Mouse (Mus musculus) ES-Bruce4 (cell line): ENCODE data around the gene Ntrk1. TPM values are rescaled to one million over a fixed set of nuclear protein-coding genes. Genes with fewer than 3 reads are reported as not detected.
A peak's percentile ranks its signal among the peaks of the same experiment; 100 is the strongest.

Source experiments
- H3K27ac ChIP-seq: 2 replicates; pipeline ENCODE4 v1.5.1; 2012; ENCODE audit warnings: low read length, inconsistent platforms; ENCODE audit not compliant: insufficient read depth
- H3K27me3 ChIP-seq: 2 replicates; pipeline ENCODE4 v1.6.1; 2012; ENCODE audit warnings: mild to moderate bottlenecking, low read length, inconsistent platforms; ENCODE audit not compliant: control insufficient read depth, poor library complexity, insufficient read depth, severe bottlenecking
- H3K36me3 ChIP-seq: 2 replicates; pipeline ENCODE4 v1.6.1; 2012; ENCODE audit warnings: inconsistent platforms, mild to moderate bottlenecking, low read length, moderate library complexity; ENCODE audit not compliant: control insufficient read depth, poor library complexity, insufficient read depth, severe bottlenecking
- H3K4me1 ChIP-seq: one replicate; pipeline ENCODE4 v1.8.1; 2011; ENCODE audit warnings: low read length; ENCODE audit not compliant: control insufficient read depth, insufficient read depth
- H3K4me3 ChIP-seq: 2 replicates; pipeline ENCODE4 v1.5.1; 2011; ENCODE audit warnings: low read depth, mild to moderate bottlenecking, low read length
- H3K9ac ChIP-seq: 2 replicates; pipeline ENCODE4 v1.6.1; 2012; ENCODE audit warnings: low read depth, mild to moderate bottlenecking, inconsistent platforms; ENCODE audit not compliant: poor library complexity, severe bottlenecking
- H3K9me3 ChIP-seq: replicated peaks from 2 replicates; pipeline ENCODE4 v1.6.1; 2012; ENCODE audit warnings: mild to moderate bottlenecking, low read length, inconsistent platforms; ENCODE audit not compliant: control insufficient read depth, poor library complexity, insufficient read depth, severe bottlenecking
- CTCF ChIP-seq: IDR thresholded peaks from one replicate; pipeline ENCODE4 v1.8.1; 2011; ENCODE audit warnings: low read depth, low read length
- EP300 ChIP-seq: IDR thresholded peaks from 2 replicates; pipeline ENCODE4 v1.6.1; 2011; ENCODE audit warnings: low read depth, low read length; ENCODE audit not compliant: insufficient read depth
- POLR2A ChIP-seq: IDR thresholded peaks from one replicate; pipeline ENCODE4 v1.8.1; 2011; ENCODE audit warnings: low read length; ENCODE audit not compliant: insufficient read depth
- polyA plus RNA-seq: library from polyadenylated mRNA; stranded (reverse); fragments of >200 nt; gene quantifications from 2 replicates; pipeline ENCODE4 v1.2.4, GENCODE M21; 2011; ENCODE audit warnings: low read depth; ENCODE audit not compliant: missing spikeins, insufficient read depth, insufficient read length

Gene Ntrk1
- polyA plus RNA-seq, 1 experiment = 0.46 TPM

- Histone ChIP-seq H3K9me3 (no peaks in the 10 kb centered on the region), H3K27me3 (no peaks in the 10 kb centered on the region), H3K9ac (no peak overlapping the region), H3K4me3 (no peak overlapping the region), H3K4me1 (no peaks in the 10 kb centered on the region), H3K36me3 (no peaks in the 10 kb centered on the region), H3K27ac (no peak overlapping the region)
- TF ChIP-seq EP300 (no peak), CTCF (no peak), POLR2A (no peak)
Observed at GRCm38 (mm10) chr3:87779086-87779485, 15.9 kb downstream of the Ntrk1 start.

GRCm38 (mm10) chr3:87778283-87778682 lies 16.7 kb downstream of the Ntrk1 start:
- Histone ChIP-seq H3K4me1 (no peaks in the 10 kb centered on the region), H3K9ac (no peak overlapping the region), H3K36me3 (no peaks in the 10 kb centered on the region), H3K4me3 (no peak overlapping the region), H3K27ac (no peak overlapping the region), H3K9me3 (no peaks in the 10 kb centered on the region), H3K27me3 (no peaks in the 10 kb centered on the region)
- TF ChIP-seq POLR2A = no peak
- no peak for TF ChIP-seq CTCF
- TF ChIP-seq EP300 = no peak

- H3K9ac ChIP-seq = no peak overlapping the region
- H3K27me3 ChIP-seq = peaks cover 1% of the 10 kb centered on the region
Observed at GRCm38 (mm10) chr3:87771088-87771487, 23.9 kb downstream of the Ntrk1 start.

GRCm38 (mm10) chr3:87770280-87770679 lies 24.7 kb downstream of the Ntrk1 start:
- TF ChIP-seq CTCF = peak; percentile 39
- TF ChIP-seq POLR2A = no peak
- Histone ChIP-seq H3K4me3 (no peak overlapping the region), H3K27ac (no peak overlapping the region), H3K9me3 (no peaks in the 10 kb centered on the region), H3K4me1 (no peaks in the 10 kb centered on the region), H3K27me3 (peaks cover 1% of the 10 kb centered on the region), H3K36me3 (no peaks in the 10 kb centered on the region), H3K9ac (no peak overlapping the region)

More at GRCm38 (mm10) chr3:87771088-87771487, 23.9 kb downstream of the Ntrk1 start:
- Histone ChIP-seq H3K9me3 (no peaks in the 10 kb centered on the region), H3K27ac (no peak overlapping the region), H3K36me3 (no peaks in the 10 kb centered on the region), H3K4me1 (no peaks in the 10 kb centered on the region), H3K4me3 (no peak overlapping the region)
- TF ChIP-seq POLR2A (no peak), CTCF (no peak), EP300 (no peak)

- Histone ChIP-seq H3K9me3 (no peaks in the 10 kb centered on the region), H3K36me3 (no peaks in the 10 kb centered on the region), H3K9ac (no peak overlapping the region), H3K4me3 (no peak overlapping the region), H3K27me3 (peaks cover 1% of the 10 kb centered on the region), H3K4me1 (no peaks in the 10 kb centered on the region), H3K27ac (no peak overlapping the region)
- no peak for TF ChIP-seq EP300
- TF ChIP-seq CTCF = no peak
- no peak for TF ChIP-seq POLR2A
Observed at GRCm38 (mm10) chr3:87769506-87769905, 25.5 kb downstream of the Ntrk1 start.

GRCm38 (mm10) chr3:87768844-87769243 lies 26.1 kb downstream of the Ntrk1 start:
- TF ChIP-seq EP300 (no peak), POLR2A (no peak), CTCF (peak; percentile 70)
- no peak overlapping the region for H3K27ac ChIP-seq
- H3K4me3 ChIP-seq = peak overlapping the region; percentile 47
- H3K4me1 ChIP-seq = no peaks in the 10 kb centered on the region
- H3K27me3 ChIP-seq = peaks cover 1% of the 10 kb centered on the region
- no peaks in the 10 kb centered on the region for H3K9me3 ChIP-seq
- H3K36me3 ChIP-seq = no peaks in the 10 kb centered on the region
- peak overlapping the region; percentile 52 for H3K9ac ChIP-seq
